Mouse (Mus musculus): ENCODE results near the gene Oprm1.
"Not testable (repeated sequence)": the region's sequence is repeated elsewhere in the genome, so short reads cannot be mapped to it uniquely, and the experiment has no call there.

The Oprm1 gene

GRCm38 (mm10) chr10:6758206-6758605 lies at the start of gene Oprm1:
Oprm1 (plus strand) TSS chr10:6758506.
- DNase-seq: no peak

DNA sequence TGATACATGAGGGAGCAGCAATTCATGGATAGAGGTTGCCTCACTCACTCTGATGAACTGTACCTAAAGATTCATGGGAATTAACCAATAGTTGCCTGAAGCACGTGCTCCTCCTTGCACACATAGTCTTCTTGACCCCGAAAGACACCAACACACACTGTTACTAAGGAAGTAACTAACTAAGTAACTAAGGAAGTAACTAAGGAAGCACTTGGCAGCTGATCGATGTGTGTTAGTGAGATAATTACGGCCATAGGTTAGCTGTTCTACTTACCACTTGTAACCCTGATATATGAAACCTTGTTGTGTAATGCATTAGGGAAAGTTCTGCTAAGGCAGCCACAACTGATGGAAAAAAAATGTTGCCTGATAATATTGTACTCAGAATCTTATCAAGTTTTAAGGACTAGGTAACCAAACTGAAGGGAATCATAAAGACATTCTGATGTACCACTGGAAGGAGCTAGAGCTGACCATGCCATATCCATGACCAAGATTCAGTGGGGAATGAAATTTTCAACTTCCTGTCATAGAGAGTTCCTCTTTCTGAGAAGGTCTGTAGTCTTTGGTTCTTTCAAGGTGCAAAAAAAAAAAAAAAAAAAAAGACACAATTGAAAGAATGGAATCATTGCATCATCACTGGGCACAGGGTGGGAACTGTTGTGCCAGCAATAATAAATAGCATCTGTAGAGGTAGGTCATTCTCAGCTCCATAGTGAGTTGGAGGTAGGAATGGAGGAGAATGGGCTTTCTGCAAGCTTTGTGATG lies 40.9 kb upstream of the Oprm1 start:
- no peak for DNase-seq

DNA sequence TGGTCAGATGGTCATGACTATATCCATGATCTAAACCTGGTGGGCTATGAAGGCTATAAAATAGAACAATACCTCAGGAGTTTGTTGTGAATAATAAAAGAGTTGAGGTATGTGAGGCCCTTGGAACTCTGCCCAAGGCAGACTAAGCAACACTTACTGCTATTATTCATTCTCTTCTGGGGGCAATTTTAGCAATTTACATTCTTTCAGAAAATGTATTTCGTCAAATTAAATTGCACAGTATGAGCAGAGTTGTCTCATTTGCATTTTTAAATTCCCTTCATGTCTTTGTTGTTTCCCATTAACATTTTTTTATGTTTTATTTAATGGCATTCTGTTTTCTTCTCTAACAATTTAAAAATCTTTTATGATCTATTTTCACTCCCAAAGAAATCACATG lies 34.5 kb upstream of the Oprm1 start:
- DNase-seq: no peak

GRCm38 (mm10) chr10:6728469-6728868 lies 29.8 kb upstream of the Oprm1 start:
- no peak for DNase-seq

DNA sequence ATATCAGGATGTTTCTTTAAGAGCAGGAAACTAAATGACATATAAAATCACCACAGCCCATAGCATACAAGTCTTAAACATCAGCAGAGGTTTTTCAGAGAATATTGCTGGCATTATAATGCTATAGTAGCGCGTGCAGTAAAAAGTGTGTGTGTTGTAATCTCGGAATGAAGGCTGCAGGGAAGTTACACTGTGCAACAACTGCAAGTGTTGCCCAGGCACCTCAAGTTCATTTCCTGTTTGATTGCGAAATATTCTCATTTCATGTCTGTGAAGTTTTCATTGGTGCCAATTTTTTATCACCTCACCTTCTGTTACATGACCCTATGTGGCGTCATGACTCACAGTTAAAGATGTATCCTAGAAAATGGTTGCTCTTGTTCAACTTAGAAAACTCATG lies 4.9 kb upstream of the Oprm1 start:
- DNase-seq: no peak

DNA sequence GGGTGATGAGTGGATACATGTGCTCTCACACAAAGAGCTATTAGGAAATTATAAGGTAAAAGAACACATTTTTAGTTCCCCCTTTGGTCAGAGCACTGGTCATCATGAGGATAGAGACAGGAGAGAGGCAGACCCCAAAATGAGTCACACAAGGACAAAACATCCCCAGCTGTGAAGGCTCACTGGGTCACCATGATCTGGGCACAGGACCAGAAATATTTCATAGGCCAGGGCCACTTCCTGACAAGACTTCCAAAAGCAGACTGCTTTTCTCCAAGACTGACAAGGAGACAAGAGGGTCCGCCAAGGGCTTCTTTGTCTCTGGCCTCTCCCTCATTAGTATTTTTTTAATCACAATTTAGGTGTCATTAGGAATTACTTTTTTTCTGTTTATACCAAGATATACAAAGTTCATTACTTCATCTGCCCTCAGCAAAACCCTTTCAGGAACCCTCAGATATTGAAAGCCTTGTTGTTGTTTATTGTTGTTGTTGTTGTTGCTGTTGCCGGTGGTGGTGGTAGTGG lies 3.0 kb downstream of the Oprm1 start, which contains the start of gene Gm10945:
Gene Gm10945 (minus strand): TSS at position 475 of the 525 bp plus-strand sequence.
- no peak for DNase-seq

DNA sequence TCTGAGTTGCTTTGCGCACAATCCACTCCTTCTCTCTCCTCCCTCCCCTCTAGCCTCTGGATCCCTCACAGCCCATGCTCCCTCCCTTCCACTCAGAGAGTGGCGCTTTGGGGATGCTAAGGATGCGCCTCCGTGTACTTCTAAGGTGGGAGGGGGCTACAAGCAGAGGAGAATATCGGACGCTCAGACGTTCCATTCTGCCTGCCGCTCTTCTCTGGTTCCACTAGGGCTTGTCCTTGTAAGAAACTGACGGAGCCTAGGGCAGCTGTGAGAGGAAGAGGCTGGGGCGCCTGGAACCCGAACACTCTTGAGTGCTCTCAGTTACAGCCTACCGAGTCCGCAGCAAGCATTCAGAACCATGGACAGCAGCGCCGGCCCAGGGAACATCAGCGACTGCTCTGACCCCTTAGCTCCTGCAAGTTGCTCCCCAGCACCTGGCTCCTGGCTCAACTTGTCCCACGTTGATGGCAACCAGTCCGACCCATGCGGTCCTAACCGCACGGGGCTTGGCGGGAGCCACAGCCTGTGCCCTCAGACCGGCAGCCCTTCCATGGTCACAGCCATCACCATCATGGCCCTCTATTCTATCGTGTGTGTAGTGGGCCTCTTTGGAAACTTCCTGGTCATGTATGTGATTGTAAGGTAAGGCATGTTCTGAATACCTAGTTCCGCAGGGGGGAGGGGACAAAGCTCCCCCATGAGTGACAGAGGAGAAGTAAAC lies 30.4 kb downstream of the Oprm1 start:
- peak; percentile 77 for DNase-seq

DNA sequence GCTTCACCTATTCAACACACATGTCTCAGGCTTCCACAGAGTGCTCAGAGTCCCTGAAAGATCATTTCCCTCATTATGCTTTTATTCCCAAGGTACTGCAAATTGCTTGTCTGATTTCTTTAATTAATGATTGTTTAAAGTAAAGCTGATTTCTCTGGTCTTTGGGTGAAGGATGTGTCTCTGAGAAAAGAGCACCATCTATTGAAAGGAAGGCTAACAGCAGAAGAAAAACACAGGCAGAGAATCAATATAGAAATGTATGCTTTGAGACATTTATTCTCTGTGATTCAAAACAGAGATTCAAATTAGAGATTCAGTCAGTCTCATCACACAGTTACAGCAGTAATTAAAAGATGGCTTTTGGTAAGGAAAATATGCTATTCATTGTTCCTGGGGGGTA lies 31.9 kb downstream of the Oprm1 start:
- DNase-seq: no peak

DNA sequence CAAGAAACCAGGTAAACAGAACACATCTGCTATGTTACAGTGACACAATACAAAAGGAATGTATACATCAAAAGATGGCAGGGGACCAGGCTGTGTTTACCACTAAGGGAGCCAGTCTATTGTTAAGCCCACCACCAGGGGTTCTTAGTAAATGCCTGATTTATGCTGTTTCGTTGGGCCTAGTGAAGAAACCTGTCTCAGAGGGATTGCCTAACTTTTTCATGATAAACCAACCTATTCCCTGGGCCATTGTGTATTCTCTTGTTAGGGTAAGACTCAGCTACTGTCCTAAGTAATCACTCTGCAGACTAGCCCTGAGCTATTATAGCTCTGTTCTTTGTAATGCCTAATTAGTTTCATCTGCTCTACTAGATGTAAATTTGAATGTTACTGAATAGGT lies 62.3 kb downstream of the Oprm1 start:
- DNase-seq: no peak

- no peak for DNase-seq
Observed at GRCm38 (mm10) chr10:6842225-6842624, 83.9 kb downstream of the Oprm1 start.

DNA sequence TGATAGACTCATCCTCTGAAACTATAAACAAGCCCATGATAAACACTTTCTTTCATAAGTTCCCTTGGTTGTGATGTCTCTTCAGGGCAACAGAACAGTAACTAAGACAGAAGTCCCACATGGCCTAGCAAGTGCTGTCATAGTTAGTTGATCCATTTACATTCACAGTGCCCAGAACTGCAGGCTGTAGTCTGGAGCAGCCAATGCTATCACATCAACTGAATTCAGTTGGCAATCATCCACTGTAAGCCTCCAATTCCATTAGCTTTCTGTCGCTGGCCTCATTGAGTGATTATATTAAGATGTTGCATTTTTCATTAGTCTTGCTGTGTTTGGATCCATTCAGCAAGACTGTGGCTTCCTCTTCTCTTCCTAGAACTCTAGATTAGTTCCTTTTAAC lies 88.0 kb downstream of the Oprm1 start:
- DNase-seq: no peak

- DNase-seq: peak; percentile 17
Observed at GRCm38 (mm10) chr10:6848162-6848754, 90.0 kb downstream of the Oprm1 start.

DNA sequence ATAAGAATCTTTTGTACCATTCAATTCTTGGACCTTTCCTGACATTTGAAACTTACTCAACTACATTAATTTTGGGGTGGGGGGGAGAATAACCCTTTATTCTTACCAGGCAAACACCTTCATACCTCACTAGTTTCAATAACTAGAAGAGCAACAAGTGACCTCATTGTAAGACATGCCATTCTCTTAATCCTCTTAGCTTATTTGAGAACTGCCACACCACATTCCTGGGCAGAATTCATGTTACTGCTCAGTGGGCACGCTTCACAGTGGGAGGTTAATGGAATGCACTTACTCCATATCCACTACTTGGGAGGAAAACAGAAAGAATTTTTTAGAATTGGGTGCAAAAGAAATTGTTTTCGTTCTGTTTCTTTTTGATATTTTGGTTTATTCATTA lies 90.5 kb downstream of the Oprm1 start:
- DNase-seq: no peak

DNA sequence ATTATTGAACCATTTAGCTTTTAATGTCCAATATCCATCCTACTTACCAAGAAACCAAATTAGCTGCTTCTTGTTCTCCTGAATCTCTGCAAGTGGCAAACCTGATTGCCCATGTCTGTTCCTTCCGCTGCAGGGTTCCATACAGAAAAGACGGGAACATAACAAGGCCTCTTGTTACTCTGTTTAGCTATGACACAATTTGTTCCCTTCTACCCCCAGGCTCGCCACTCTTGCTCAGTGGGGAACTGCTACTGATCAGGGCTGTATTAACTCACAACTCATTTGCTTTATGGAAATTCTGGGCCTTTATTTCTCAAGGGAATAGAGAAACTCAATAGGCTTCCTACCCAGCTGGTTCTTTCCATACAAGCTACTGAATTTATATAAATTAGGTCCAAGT lies 97.5 kb downstream of the Oprm1 start:
- DNase-seq: no peak

DNA sequence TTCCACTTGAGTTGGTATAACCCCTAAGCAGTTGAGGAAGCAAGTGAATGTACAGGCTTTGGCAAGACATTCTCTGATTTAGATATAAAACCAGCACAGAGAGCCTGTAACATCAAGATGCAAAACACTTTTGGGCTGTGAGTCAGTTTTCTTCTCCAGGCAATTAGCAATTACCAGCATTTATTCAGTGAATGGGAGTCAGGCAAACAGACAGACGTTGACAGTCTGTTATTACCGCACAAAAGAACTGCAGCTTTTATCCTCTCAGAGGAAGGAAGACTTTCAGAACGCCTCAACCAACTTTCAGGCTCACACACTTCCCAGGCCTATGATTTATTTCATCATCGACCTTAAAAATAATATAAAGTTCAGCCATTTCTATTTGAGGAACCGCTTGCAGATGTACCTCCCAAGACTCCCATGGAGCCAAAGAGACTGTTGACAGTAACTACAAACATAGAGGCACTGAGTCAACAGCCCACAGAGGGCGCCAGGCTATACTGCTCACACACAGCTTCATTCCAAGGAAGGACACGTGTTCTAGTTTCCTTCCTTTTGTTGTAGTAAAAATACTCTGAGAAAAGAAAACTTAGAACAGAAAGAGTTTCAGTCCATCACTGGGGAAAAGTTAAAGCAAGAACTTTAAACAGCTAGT lies 113.2 kb downstream of the Oprm1 start:
- no peak for DNase-seq

DNA sequence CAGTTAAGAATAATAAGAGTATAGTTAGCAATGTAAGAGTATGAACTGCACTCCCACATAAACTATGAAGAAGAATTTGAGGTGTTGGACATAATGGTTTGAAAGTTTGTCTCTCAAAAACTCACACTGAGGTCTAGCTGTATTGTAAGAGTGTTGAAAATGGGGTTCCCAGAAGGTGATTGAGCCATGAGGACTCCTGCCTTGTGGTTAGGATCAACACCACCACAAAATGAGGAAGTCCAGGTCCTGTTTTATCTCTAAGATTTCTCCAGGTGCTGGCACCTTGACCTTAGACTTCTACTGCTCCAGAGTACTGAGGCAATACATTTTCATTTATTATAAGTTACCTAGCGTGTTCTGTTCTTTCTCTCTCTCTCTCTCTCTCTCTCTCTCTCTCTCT lies 115.6 kb downstream of the Oprm1 start:
- DNase-seq: no peak

GRCm38 (mm10) chr10:6878276-6878881 lies 120.1 kb downstream of the Oprm1 start:
- DNase-seq: no peak

DNA sequence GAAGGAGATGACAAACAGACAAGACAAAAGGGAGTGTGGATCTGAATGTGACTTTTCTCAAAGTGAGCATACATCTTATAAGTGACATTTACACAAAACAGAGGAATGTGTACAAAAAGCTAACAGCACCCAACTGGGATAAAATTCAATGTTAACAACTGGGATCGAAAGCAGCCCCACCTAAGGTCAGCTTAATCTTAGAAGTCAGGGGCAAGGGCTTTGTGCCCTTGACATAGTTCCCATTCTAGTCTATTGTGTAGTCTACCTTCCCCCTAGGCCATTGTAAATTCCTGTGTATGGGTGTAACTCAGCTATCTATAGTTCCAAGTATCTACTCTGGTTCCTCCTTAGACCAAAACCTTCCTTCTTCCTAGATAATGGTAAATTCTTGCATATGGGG lies 123.7 kb downstream of the Oprm1 start:
- not testable (repeated sequence) for DNase-seq

GRCm38 (mm10) chr10:6885460-6885859 lies 127.2 kb downstream of the Oprm1 start:
- peak; percentile 59 for DNase-seq

DNA sequence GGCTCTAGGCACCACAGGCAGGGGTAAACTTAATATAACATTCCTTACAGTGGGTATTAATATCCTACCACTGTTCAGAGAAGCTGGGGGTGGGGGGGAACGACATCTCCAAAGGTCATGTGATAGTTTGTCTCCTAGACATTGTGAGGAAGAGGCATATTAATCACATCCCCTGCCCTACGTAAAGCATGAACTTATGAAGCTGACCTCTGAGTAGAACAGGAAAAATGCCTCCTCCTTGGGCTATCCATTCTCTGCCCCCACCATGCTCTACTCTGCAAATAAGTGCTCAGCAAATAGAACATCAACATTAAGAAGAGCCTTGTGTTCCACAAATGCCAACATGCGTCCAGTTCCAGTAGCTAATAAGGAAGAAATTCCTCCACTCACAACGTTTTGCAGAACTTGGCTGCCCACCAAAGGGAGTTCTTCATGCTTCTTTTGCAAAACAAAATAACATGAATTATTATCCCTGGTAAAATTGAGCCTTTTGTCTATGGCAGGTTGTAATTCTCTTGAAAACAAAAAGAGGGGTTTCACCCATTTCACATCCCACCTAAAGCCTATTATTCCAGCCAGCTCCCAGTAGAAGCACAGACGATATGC lies 131.4 kb downstream of the Oprm1 start:
- no peak for DNase-seq

DNA sequence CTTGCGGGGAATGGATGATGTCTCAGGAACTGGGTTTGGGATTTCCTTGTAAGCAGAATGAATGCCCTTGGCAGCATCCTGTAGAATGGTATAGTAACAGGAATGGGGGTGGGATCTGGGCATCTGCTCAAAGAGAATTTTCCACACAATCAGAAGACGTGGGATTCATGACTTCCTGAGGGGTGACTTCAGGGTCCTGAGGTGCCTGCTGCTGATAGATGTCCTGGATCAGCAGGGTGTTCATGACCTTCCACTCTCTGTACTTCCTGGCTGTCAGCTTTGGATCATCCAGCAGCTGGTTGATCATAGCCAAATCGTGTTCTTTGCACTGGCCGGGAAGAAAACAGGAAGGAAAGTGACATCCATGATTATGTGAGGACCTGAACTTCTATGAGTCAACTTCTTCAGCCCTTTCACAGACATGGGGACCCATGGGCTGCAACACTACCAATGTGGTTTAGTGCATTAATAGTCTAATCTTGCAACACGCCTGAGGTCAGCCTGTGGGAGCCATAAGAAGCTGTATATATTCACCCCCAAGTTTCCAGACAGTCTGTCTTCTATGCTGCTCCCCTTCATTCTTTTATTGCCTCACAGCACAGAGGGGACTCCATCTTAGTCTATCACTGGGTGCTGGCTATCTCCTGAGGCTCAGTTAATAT lies 132.2 kb downstream of the Oprm1 start:
- no peak for DNase-seq

GRCm38 (mm10) chr10:6895796-6896195 lies 137.5 kb downstream of the Oprm1 start:
- no peak for DNase-seq
